ENCODE assay signal across 12 mouse cellular contexts in genomic region chrX:161776321-161776962, GRCm38 (mm10). TPM values are rescaled to one million over a fixed set of nuclear protein-coding genes. Genes with fewer than 3 reads are reported as not detected.
A peak's percentile ranks its signal among the peaks of the same experiment; 100 is the strongest.
DNase-seq lines count a peak whose midpoint lies in the region; ATAC-seq and TF ChIP-seq lines count a peak whose summit lies in the region.
"Had no signal": no experiment of that assay in that cellular context is flagged by ENCODE, and none has a peak within 500 bp of the region (broad histone marks: within the 10 kb centered on the region; RNA-seq: fewer than 3 reads in every experiment).

No protein-coding gene starts in this region.

- no peak overlapping the region for H3K4me3 ChIP-seq in forebrain, postnatal 0 days (ENCODE audit: low read depth, low read length)
- H3K4me3 ChIP-seq: heart, embryonic 15.5 days; stomach, embryonic 15.5 days had no signal

- H3K4me1 ChIP-seq in forebrain, postnatal 0 days (ENCODE audit: insufficient read depth), result 0 out of 2 replicates have a peak, but pooled peaks cover 3% of the 10 kb centered on the region
- H3K4me1 ChIP-seq: heart, embryonic 15.5 days; stomach, embryonic 15.5 days had no signal

- intact Hi-C loops in heart, postnatal 25 days (cut with DNase I), result no loop called here

- no peaks in the 10 kb centered on the region for H3K27me3 ChIP-seq in forebrain, postnatal 0 days (ENCODE audit: insufficient read depth, low read length)
- H3K27me3 ChIP-seq: heart, embryonic 15.5 days had no signal

- no peak overlapping the region for H3K4me2 ChIP-seq in forebrain, postnatal 0 days (ENCODE audit: low read depth)
- H3K4me2 ChIP-seq: heart, embryonic 15.5 days; stomach, embryonic 15.5 days had no signal

- TF ChIP-seq CTCF in forebrain, postnatal 0 days (IDR thresholded peaks at IDR 0.05; ENCODE audit: low read depth), result no peak

- peak; percentile 68 for ATAC-seq in frontal cortex, adult (ENCODE audit: low TSS enrichment)
- peak; percentile 74 for ATAC-seq in forebrain, postnatal 0 days

- H3K36me3 ChIP-seq in forebrain, postnatal 0 days (ENCODE audit: insufficient read depth), result no peaks in the 10 kb centered on the region
- H3K36me3 ChIP-seq: heart, embryonic 15.5 days; stomach, embryonic 15.5 days had no signal

- H3K9ac ChIP-seq in forebrain, postnatal 0 days, result no peak overlapping the region
- H3K9ac ChIP-seq: heart, embryonic 15.5 days; stomach, embryonic 15.5 days had no signal

- H3K27ac ChIP-seq in forebrain, postnatal 0 days (ENCODE audit: low read depth, low read length), result no peak overlapping the region
- H3K27ac ChIP-seq: heart, embryonic 15.5 days; stomach, embryonic 15.5 days had no signal

- no peak for DNase-seq in frontal cortex, postnatal 25 days (ENCODE audit: low spot score in 2 of 2)
- peak; percentile 49 for DNase-seq in forebrain, postnatal 0 days
- peak; percentile 57 for DNase-seq in mesoderm, embryonic 11.5 days (ENCODE audit: low read depth, low spot score)
- DNase-seq in retina, postnatal 1 day, result peak; percentile 67
- DNase-seq in thymus, postnatal 36 days, result no peak
- no peak for DNase-seq in heart, postnatal 25 days (ENCODE audit: low spot score)
- no peak for DNase-seq in adrenal gland, postnatal 25 days
- DNase-seq: kidney, postnatal 14 days; lung, postnatal 4 days had no signal

- no peaks in the 10 kb centered on the region for H3K9me3 ChIP-seq in forebrain, postnatal 0 days (ENCODE audit: low read length)
- H3K9me3 ChIP-seq: heart, embryonic 15.5 days; stomach, embryonic 15.5 days had no signal

- WGBS in forebrain, postnatal 0 days, result 46% methylated on average over 12 of the region's 12 CpGs

RNA-seq across cellular contexts. Expression of gene Rai2, which starts 59.6 kb away (rescaled TPM):
- 7.0 and 8.2 TPM in 2 replicates for total RNA-seq in forebrain, postnatal 0 days (2014; rRNA removed)
- 8.1 and 11.0 TPM in 2 replicates for polyA plus RNA-seq in forebrain, postnatal 0 days (2015; fragmentation: Nextera tagmentation; extraction: Ambion mirVana)
- 10 to 100 TPM; 32.3 to 32.9 TPM for total RNA-seq in heart, postnatal 25 days (2021)
- total RNA-seq in adrenal gland, postnatal 25 days (2021), result 23.8 and 29.6 TPM in 2 replicates

Comparison
In these comparisons a context has a peak if more than half of its experiments do, and no peak if none do; other contexts are left out.
1. DNase-seq: peak in forebrain, postnatal 0 days (single experiment), mesoderm, embryonic 11.5 days (single experiment) and retina, postnatal 1 day (single experiment); none in frontal cortex, postnatal 25 days (0 of 2), thymus, postnatal 36 days (0 of 2), heart, postnatal 25 days (single experiment) and adrenal gland, postnatal 25 days (single experiment).